Mouse (Mus musculus): ENCODE measurements around the gene Ppp6r3.

The Ppp6r3 gene

DNA sequence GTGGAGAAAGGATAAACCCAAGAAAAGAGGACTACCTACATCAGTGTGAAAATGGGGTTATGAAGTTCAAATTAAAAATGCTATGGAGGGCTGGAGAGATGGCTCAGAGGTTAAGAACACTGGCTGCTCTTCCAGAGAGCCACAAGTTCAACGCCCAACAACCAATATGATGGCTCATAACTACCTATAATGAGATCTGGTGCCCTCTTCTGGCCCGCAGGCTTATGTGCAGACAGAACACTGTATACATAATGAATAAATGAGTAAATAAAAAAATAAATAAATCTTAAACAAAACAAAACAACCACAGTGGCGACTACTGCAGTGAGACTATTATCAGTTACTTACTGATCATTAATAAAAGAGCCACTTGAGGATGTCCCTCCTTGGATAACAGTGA, 78.3 kb downstream of the Ppp6r3 start:
- no peak for DNase-seq

DNA sequence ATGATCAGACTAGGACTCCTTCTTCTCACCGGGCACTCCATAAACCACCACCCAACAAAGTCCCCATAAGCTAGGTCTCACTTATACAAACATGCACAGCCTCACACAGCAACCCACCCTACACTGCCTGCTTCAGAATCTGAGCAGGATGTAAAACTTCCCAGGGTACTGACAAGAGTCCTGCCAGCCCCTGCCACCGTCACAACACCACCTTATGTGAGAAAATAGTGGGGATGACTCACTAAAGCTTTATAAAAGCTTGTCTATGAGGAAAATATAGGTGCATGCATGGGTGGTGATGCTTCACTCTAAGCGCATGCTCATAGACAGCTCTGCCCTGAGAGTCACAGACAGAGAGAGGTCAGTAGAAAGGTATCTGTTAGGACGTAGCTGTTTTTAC, 85.7 kb downstream of the Ppp6r3 start:
- DNase-seq = no peak

DNA sequence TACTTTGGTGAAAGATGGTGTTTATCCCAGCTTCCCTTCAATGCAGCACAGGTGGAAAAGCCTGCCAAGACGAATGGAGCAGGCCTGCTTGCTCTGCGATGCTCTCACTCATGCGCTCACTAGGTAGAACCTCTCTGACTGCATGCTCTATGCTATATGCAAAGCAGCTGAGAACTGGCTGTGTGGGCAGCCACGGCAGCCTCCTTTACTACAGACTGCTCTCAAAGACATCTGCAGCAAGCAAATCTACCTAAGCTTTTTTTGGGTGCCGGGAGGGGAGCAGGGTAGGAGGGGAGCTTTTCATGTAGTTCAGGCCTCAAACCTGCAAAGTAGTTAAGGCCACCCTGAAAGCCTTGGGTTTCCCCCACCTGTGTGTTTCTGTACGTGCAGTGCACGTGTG, 92.7 kb downstream of the Ppp6r3 start:
- no peak for DNase-seq

DNA sequence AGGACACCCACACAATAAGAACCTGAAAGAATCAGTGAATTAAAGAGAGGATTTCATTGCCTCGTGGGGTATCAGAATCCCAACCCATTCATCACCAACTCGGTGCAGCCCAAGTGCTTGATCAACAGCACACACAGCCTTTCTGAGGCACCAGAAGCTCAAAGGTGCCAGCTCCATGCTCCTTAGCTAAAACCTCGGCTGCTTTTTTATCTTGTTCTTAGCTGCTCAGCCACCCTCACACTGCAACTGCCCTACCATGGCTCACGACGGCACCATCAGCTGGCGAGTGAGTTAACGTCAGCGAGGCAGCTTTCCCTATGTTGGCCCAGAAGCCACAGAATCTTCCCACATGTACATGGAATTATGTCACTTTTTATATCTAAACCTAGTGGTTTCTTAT, 95.4 kb downstream of the Ppp6r3 start:
- no peak for DNase-seq

DNA sequence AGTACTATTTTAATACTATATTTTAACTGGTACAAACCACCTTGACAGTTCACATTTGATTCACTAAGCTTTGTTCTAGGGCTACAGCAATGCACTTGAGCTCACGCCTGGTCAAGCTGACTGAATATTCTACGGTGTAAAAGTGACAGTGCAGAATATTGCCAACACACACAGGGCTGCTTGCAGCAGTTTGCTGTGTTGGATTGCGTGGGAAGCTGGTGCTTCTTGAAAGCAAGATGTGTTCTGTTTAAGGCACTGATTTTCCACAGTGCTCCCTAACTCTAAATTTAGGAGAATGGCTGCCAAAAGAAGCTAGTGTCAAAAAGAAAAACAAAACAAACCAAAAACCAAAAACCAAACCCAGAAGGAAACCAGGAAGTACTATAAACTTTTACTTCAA, 98.6 kb downstream of the Ppp6r3 start:
- DNase-seq = peak in 1 of 2 experiments; percentile 3

DNA sequence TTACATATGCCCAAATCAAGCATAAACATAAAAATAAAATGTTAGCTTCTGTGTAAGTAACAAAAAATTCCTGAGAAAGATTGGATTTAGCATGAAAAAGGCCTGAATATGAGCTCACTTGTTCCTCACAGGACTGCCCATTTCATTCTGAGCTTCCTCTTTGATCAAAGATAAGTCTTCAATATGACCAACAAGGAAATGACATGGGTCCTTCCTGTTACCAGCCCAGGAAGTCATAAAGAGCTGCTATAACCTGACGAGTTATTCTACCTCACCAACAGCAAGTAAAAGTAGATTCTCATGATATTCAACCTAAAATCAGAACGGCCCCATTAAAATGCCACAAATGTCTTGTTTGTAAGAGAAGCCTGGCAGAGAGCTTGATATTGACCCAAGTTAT, 104.3 kb downstream of the Ppp6r3 start:
- peak in 1 of 2 experiments; percentile 3 for DNase-seq

DNA sequence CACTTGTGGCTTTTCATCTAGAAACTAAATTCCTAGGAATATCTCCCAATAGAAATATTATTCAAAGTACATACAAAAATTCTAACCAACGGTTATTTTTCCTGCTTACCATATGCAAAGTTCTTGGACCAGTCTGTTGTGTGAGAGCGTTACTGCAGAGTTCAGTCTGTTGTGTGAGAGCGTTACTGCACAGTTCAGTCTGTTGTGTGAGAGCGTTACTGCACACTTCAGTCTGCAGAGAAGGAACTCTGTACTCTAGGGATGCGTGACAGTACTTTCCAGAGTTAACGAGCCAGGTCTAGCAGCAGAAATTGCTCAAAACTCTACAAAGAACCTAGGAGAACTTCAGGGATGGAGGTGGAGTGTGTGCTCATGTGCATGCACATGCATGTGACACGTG, 108.0 kb downstream of the Ppp6r3 start:
- DNase-seq = no peak

DNA sequence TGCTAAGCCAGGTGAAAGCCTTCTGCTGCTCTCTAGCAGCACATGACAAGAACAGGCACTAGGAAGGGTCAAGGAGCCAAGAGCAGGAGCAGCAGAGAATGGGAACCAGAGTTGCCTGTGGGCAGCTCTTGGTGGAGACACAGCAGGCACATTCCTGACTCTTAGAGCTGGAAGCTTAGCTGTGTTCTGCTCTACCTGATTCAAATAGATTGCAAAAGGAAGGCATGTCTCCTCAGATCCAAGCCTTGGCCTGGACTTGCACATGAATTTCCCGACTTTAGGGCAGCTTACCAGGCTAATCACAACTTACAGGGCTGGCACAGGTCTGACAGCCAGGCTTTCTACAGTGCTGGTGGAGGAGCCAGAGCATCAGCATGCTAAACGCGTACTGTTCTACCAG, 115.6 kb downstream of the Ppp6r3 start:
- DNase-seq = no peak

DNA sequence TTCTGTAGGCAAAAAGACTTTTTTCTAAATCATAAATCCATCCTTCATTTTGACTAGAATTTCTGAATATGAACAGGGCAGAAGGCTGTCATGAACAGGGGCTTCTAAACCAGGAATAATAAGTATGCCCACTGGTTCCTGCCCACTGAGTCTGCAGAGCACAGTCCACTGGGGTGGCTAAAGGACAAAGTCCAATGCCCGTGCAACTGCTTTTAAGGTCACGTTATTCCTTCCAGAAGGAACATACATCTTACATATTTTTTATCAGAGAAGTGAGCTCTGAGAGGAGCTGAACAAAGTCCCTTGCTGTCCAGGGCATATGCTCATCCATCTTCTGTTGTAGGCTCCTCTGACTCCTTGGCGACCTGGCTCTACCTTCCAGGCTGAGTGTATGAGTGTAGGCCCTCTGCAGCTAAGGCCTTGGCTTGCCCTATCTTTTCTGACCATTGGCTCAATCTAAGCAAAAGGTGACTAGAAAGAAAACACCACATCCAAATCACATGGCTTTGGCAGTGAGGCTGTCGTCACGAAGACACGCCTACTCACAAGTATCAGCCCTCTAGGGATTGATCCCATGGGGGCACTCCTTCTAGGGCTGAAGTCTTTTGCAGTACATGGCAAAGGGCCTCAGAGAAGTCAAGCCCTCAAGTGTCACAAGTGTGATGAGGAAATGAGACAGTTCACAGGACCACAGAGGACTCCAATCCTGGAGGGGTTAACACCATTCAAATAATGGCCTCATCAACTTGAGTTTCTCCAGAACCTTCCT, 117.0 kb downstream of the Ppp6r3 start:
- DNase-seq = no peak

DNA sequence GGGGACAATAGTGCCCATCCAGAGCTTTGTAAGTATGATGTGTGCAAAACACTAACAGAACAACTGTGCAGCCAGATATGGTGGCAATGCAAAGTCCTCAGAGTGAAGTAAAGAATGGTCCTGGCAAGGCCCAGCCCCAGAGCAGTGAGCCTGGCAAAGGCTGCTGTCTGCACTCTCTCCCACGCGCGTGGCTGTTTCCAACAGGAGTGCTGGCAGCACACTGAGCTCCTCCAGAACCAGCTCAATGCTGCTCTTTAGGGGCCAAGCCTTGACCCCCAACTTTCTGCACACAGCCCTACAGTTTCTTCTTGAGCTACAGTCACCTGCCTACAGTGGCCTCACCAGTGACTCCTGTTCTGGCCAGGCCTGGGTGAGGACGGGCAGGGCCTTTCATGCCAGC, 117.8 kb downstream of the Ppp6r3 start:
- no peak for DNase-seq

DNA sequence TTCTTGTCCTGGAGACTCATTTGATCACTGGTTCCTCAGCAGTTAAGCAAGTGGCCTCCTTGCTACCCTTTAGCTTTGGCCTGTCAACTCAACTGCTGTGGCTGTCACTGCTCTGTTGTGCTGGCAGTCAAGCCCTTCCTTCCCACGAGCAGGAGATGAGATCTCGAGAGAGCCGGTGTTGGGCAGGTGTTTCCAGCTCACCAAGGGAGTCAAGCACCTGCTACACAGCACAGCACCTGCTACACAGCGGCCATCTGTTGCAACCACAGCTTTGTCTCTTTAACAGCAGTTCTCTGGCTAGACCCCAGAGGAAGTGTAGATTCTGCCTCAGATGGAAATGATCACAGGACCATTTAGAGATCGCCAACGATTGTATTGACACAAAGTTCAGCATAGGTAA, 123.9 kb downstream of the Ppp6r3 start:
- no peak for DNase-seq

DNA sequence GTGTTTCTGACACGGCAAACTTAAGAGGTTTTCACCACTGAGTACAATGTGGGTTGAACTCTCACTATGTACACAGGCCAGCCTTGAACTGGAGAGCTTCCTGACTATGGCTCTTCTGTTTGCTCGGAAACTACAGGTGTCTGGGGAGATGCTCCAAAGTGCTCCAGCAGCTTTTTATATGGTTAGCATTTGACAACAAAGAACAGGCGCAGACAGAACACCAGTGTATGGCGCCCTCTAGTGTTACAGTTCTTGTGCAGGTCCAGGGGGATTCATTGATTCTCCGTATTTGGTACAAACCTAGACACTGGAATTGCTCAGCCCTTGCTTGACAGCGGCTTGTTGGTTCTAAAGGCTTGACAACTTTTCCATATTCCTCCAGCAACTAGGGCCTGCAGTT, 124.4 kb downstream of the Ppp6r3 start:
- peak; percentile 68 to 74 for DNase-seq

DNA sequence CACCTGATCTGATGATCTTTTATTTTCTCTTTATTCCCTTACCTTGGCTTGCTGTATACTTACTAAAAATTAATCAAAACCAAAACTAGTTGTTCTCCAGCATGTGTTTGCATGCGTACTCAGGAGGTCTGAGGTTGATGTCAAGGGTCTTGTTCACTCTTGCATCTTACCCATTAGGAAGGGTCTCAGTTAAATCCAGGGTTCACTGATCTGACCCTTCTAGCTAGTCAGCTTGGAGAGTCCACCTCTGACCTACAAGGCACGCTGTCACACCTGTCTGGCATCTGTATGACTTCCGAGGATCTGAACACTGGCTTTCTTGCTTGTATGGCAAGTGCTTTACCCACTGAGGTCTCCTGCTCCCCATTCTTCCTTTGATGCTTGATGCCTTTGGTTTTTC, 124.8 kb downstream of the Ppp6r3 start:
- no peak for DNase-seq

DNA sequence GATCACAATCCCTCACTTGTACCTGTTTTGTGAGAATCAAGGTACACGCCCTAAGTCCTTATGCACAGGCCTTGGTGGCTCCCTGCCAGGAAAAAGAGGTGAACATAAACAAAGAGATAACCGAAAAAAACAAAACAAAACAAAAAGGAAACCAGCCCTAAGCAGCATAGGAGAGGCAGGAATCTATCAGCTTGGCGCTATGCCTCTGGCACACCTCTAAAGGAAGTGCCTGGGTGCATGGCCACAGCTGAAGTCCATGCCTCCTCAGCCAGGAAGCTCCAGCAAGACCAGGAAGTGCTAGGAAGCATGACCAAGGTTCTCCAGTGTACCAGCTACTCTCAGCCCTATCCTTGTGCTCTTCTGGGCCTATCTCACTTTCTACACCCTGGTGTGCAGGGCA, 126.3 kb downstream of the Ppp6r3 start:
- DNase-seq = peak in 1 of 2 experiments; percentile 18

DNA sequence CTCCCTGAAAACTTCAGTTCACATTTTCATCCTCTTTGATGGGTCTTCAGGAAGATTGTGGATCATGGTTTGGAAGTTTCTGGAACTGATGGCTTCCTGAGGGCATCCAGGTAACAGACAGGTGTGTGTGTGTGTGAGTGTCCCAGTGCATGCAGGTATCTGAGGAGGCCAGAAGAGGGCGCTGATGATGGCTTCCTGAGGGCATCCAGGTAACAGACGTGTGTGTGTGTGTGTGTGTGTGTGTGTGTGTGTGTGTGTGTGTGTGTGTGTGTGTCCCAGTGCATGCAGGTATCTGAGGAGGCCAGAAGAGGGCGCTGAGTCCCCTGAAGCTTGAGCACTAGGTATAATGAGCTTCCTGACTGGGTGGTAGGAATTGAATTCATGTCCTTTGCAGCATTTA, 128.2 kb downstream of the Ppp6r3 start:
- no peak for DNase-seq

DNA sequence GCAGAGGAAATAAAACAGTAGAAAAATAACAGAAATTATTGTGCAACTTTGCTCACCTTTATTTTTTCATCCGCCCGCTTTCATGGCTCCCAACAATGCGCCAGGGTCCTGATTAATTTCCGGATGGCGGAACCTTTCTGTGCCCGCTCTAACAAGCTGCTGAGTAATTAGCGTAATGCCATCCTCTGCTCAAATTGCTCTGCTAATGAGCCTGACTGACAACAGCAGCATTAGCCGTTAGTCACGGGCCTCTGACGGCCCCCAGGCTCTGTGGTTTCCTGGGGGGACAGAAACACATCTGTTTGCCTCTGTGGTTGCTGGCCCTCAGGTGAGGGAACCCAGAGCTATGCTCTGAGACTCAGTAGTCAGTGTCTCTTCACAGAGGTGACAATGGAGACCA, 134.5 kb downstream of the Ppp6r3 start:
- DNase-seq = no peak

DNA sequence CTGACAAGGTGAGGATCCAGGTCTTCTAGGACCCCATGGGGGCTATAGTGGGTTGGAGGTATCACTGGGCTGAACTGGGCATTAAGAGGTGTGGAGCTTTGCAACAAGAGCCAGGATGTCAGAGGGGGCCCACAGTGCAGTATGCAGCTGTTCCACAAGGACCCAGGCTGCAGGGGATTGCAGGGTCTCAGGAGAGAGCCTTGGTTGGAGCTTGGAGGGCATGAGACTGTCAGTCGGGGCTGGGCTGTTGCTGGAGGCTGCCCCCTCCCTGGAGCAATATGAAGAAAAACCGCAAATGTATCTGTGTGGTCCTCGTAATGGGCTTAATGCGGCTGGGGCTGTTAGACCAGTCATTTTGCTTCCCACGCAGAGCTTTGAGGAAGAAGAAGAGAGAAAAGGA, 134.9 kb downstream of the Ppp6r3 start:
- DNase-seq = no peak

DNA sequence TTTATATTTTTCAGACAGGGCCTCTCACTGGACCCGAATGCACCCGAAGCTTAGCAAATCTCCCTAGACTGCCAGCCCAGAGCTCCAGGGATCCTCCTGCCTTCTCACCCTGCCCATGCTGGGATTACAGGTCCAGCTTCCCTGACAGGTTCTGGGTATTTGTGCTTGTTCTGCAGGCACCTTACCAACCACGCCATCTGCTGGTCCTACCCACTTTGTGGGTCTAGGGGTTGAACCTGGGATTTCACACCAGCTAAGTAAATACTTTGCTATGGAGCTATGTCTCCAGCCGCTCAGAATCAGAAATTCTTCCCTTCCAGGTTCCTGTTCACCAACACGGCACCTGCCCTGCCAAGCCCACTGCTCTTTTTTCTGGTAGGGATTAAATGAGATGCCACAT, 137.6 kb downstream of the Ppp6r3 start:
- peak in 1 of 2 experiments; percentile 23 for DNase-seq

DNA sequence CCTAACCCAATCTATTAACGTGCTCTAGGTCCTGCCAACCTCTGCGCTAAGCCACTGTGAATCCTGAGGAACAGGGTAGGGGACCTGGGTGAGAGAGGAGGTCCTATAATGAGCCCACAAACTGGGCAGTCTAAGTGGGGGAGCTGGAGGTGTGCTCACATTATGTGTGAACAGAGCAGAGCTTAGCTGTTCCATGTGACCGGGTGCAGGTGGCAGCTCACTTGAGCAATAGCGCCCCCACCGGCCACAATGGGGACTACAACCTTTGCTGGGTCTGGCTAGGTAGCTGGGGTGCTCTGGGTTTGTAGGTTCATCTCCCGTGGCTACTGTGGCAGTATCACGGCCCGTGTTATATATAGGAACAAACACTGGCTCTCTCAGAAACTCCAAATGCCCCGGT, 138.7 kb downstream of the Ppp6r3 start:
- DNase-seq = peak in 1 of 2 experiments; percentile 51

DNA sequence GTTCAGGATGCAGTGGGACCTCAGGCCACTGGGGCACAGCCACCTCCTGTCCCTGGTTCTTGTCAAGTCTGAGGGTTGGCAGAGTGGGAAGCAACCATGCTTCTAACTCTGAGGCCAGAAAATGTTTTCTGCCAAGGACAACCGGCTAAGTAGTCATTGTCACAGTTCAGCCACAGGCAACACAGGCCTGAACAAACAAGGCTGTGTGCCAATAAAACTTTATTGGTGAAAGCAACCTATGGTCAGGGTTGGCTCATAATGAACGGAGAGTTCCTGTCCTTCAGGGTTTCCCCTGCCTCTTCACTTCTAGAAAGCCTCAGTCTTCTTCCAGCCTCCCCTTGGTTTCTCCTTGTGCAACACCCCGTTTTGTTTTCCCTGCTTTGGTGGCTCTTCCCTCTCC, 139.7 kb downstream of the Ppp6r3 start:
- DNase-seq = no peak

DNA sequence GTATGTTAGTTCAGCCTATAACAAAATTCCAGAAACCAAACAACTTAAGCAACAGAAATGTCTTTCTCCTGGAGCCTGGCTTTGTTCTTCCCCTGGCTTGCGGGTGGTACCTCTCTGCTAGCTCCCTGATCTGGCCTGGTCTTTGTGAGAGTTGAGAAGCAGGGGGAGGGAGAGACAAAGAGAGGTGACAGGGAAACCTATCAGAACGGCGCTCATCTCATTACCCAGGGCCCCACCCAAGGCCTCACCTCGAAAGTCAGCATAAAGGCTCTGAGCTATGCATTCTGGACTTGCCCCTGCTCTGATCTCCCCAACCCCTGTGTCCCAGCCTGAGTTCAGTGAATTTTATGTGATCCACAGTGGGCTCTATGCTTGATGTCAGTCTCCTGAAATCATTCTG, 140.9 kb downstream of the Ppp6r3 start:
- no peak for DNase-seq

DNA sequence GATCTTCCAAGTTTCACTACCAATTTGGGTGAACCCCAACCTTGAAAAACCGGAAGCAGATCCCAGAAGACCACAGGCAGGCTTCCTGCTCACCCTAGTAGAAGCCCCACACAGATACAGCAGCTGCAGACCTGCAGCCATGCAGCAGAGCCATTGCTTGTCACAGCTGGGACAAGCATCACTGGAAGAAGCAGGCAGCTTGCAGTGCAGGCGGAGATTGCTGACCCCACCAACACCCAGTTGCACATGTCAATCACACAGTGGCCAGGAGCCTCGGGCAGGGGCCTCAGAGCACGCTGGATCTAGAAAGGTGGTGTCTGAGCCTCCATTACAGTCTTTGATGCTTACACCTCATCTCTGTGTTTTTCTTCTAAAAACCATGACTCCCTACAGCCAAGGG, 141.4 kb downstream of the Ppp6r3 start:
- no peak for DNase-seq

DNA sequence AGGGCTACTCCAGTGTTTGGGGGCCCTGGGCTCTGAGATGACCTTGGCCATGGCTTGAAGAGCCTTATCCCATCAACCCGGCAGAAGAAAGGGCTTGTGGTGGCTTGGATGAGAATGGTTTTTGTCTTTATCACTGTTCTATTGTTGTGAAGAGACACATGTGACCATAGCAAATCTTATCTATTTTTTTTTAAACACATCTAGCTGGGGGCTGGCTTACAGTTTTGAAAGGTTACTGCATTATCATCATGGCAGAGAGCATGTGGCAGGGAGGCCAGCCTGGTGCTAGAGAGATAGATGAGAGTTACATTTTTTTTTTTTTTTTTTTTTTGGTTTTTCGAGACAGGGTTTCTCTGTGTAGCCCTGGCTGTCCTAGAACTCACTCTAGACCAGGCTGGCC, 143.6 kb downstream of the Ppp6r3 start:
- no peak for DNase-seq

DNA sequence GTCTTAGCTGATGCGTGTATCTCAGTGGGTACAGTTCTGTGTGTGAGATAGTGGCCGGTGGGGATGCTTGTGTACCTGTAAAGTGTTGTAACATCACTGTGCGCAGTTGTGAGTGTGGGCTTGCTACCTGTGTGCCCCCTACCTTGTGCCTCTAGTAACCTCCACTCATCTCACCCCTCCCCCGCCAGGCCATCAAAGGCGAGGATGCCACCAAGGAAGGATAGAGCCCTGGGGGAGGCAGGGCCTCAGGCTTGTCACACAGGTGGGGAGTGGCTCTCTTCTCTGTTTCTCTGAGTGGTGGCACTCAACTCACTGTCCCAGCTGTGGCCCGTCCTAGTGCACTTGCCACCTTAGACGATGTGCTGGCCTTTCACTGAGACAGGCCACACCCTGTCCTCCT, 144.5 kb downstream of the Ppp6r3 start:
- no peak for DNase-seq

DNA sequence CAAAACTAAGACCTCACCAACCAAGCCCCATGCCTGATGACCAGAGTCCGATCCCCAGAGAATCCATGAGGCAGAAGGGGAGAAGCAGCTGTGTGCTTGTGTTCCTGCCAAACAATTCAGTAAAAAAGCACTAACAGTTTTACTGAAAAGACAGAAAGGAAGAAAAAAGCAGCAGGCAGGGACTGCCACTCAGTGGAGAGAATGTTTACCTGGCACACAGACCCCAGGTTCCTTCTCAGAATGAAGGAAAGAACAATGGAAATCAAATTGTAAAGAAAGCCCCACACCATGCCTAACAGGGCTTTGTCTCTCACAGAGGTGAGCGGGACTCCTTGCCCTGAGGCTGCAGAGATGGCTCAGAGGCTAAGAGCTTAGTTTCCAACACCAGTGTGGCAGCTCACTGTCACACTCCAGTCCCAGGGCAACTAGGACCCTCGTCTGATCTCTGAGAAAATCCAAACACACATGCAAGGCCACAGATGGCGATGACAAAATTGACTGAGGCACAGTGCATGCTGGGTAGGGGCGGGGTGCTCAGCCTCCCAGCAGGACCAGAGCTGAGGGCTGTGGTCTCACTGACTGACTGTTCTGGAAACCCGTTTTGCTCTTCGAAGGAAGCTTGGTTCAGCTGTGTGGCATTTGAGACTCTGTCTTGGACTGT, 146.3 kb downstream of the Ppp6r3 start:
- DNase-seq = no peak

All from kidney, postnatal 25 days (tissue).